Comparison of ENCODE assay signal across 8 mouse cellular contexts in genomic region chr7:79130843-79131444, GRCm38 (mm10). TPM values are rescaled to one million over a fixed set of nuclear protein-coding genes. Genes with fewer than 3 reads are reported as not detected.
DNase-seq lines count a peak whose midpoint lies in the region.

Gene Hapln3, minus strand, starts transcription at chr7:79131018.

- DNase-seq in gastrocnemius, adult 18-20 months (ENCODE audit: low spot score), result peak; percentile 11
- no peak for DNase-seq in gastrocnemius, postnatal 4 days (ENCODE audit: low spot score in 2 of 2)
- DNase-seq in embryo, embryonic 10 days (ENCODE audit: low spot score), result peak; percentile 67
- DNase-seq in heart, postnatal 14 days, result peak; percentile 34 to 37
- DNase-seq in liver, result peak; percentile 23
- DNase-seq in retina, embryonic 14.5 days (ENCODE audit: low spot score), result peak; percentile 67
- DNase-seq in cerebellum, postnatal 14 days, result no peak
- no peak for DNase-seq in spleen, postnatal 10 days (ENCODE audit: low spot score in 2 of 2)

- intact Hi-C loops in heart, postnatal 14 days (cut with DNase I), result no loop called here

RNA-seq across cellular contexts. Expression of gene Hapln3, which starts in this region (rescaled TPM):
- under 1 TPM; 0.45 to 0.48 TPM for total RNA-seq in gastrocnemius, adult 18-20 months (2021)
- total RNA-seq in gastrocnemius, postnatal 4 days (2021), result under 1 TPM; 0.22 to 0.57 TPM
- total RNA-seq in heart, postnatal 14 days (2021), result under 1 TPM; 0.34 to 0.45 TPM

Comparison
In these comparisons a context has a peak if more than half of its experiments do, and no peak if none do; other contexts are left out.
1. Peak in DNase-seq in gastrocnemius, adult 18-20 months; RNA of the gene not detected or under 1 TPM.
2. Peak in DNase-seq in heart, postnatal 14 days; RNA of the gene not detected or under 1 TPM.
3. DNase-seq: peak in embryo, embryonic 10 days (single experiment), liver (single experiment) and retina, embryonic 14.5 days (single experiment); none in gastrocnemius, postnatal 4 days (0 of 2), cerebellum, postnatal 14 days (0 of 2) and spleen, postnatal 10 days (0 of 2).